Mouse (Mus musculus) testis, adult 2 months (tissue): ENCODE data around the gene Cers1.

ENCODE experiments used
- CTCF ChIP-seq: fragments of 200-500 bp; IDR thresholded peaks from 2 replicates; pipeline ENCODE4 v1.5.1; 2012; ENCODE audit warnings: low read depth, mild to moderate bottlenecking, inconsistent platforms, low read length, moderate library complexity; ENCODE audit not compliant: control insufficient read depth, insufficient read depth, insufficient replicate concordance
- POLR2A ChIP-seq: fragments of 200-500 bp; IDR thresholded peaks from 2 replicates; pipeline ENCODE4 v1.6.1; 2012; ENCODE audit warnings: low read depth, mild to moderate bottlenecking, inconsistent platforms, low read length, moderate library complexity; ENCODE audit not compliant: control insufficient read depth

DNA sequence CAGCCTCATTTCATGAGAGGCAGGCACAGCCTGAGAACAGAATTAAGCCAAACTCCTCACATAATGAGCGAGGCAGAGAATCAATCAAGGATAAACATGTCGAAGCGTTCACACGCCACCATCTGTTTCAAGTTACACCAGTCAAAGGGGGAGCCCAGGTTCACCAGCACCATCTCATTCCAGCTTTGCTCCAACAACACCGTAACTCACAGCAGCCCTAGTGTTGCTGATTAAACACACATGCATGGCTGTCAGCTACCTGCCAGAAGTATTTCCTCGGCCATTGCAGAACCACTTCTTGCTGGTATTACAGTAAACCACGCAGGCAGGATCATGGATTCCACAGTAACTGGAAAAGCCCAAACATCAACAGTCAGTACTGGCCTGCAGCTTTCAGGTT, 27.5 kb downstream of the Cers1 start:
- TF ChIP-seq CTCF (no peak), POLR2A (no peak)
